Mouse (Mus musculus) liver, postnatal 0 days (tissue): ENCODE measurements around the gene Atp5d.

Experiments
- CTCF ChIP-seq: sonication (generic); IDR thresholded peaks from 2 replicates; pipeline ENCODE4 v1.5.1; 2016; ENCODE audit warnings: antibody characterized with exemption, low read depth
- EP300 ChIP-seq: IDR thresholded peaks from 2 replicates; pipeline ENCODE4 v1.6.1; 2016; ENCODE audit warnings: antibody characterized with exemption, low read depth, mild to moderate bottlenecking

GRCm38 (mm10) chr10:80104181-80104580 lies 34.3 kb upstream of the Atp5d start:
- TF ChIP-seq CTCF (no peak), EP300 (no peak)
